In the genomic region with DNA sequence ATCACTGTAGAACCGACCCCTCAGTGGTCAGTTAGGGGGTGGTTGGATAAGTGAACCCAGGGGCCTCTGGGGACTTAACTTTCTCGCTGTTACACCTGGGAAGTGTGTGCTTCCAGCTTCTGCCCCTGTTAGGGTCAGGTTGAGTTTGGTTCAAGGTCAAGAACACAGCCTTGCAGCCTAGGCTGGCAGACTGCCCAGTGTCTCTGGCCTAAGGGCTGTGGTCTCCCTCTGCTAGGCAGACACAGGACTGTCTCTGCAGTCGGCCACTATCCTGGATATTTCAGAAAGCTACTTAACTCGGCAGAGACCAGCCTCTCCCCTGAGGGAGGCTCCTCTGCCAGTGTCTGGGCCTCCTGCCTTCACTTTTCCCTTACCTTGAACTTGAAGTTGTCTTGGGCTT, we compare ENCODE assay signal across 9 mouse cellular contexts. TPM values are rescaled to one million over a fixed set of nuclear protein-coding genes. Genes with fewer than 3 reads are reported as not detected.
DNase-seq lines count a peak whose midpoint lies in the region; ATAC-seq and TF ChIP-seq lines count a peak whose summit lies in the region.
"Had no signal": no experiment of that assay in that cellular context is flagged by ENCODE, and none has a peak within 500 bp of the region (broad histone marks: within the 10 kb centered on the region; RNA-seq: fewer than 3 reads in every experiment).

No protein-coding gene starts in this region.

- peak overlapping the region; percentile 96 for H3K4me3 ChIP-seq in heart, embryonic 11.5 days (ENCODE audit: low read depth, low read length)
- H3K4me3 ChIP-seq in ES-E14 (ENCODE audit: insufficient read depth in 1 of 2, low read depth in 1 of 2, low read length in 2 of 2, poor library complexity in 1 of 2, severe bottlenecking in 1 of 2), result peak overlapping the region; percentile 83 to 99
- peak overlapping the region; percentile 82 for H3K4me3 ChIP-seq in hindbrain, embryonic 12.5 days
- 0 out of 2 replicates have a peak overlapping the region, but pooled peaks have one; percentile 69 for H3K4me3 ChIP-seq in liver, postnatal 0 days (ENCODE audit: low read depth, low read length)
- no peak overlapping the region for H3K4me3 ChIP-seq in left cerebral cortex, adult 2 months

- no peak for ATAC-seq in heart, embryonic 11.5 days (replicated peaks; ENCODE audit: insufficient number of reproducible peaks, low FRiP score, low TSS enrichment)
- no peak for ATAC-seq in hindbrain, embryonic 12.5 days (ENCODE audit: low FRiP score)
- ATAC-seq in liver, postnatal 0 days, result no peak

- in situ Hi-C loops in ES-E14 (cut with MboI; ENCODE audit: low sequenced_read_pairs in 2 of 2, unreplicated experiment in 2 of 2), result no loop called here

- peaks cover 17% of the 10 kb centered on the region for H3K36me3 ChIP-seq in heart, embryonic 11.5 days (ENCODE audit: control insufficient read depth, insufficient read depth, low read length)
- peaks cover 56% of the 10 kb centered on the region for H3K36me3 ChIP-seq in ES-E14 (ENCODE audit: control insufficient read depth, insufficient read depth, low read length, poor library complexity, severe bottlenecking)
- peaks cover 39% of the 10 kb centered on the region for H3K36me3 ChIP-seq in hindbrain, embryonic 12.5 days
- peaks cover 34% of the 10 kb centered on the region for H3K36me3 ChIP-seq in liver, postnatal 0 days (replicated peaks; ENCODE audit: insufficient read depth, low read length)

- TF ChIP-seq CTCF in liver, postnatal 0 days (IDR thresholded peaks at IDR 0.05; ENCODE audit: low read depth), result no peak
- no peak for TF ChIP-seq CTCF in left cerebral cortex, adult 2 months (IDR thresholded peaks at IDR 0.05)

- peaks cover 40% of the 10 kb centered on the region for H3K4me1 ChIP-seq in heart, embryonic 11.5 days (ENCODE audit: control insufficient read depth, insufficient read depth, low read length)
- H3K4me1 ChIP-seq in ES-E14 (ENCODE audit: control insufficient read depth in 2 of 2, insufficient read depth in 2 of 2, low read length in 2 of 2, poor library complexity in 1 of 2), result peaks cover 0 to 28% of the 10 kb centered on the region in 2 experiments; a peak in 3 of 4 replicates
- peaks cover 48% of the 10 kb centered on the region for H3K4me1 ChIP-seq in hindbrain, embryonic 12.5 days
- H3K4me1 ChIP-seq in liver, postnatal 0 days (ENCODE audit: insufficient read depth), result peaks cover 34% of the 10 kb centered on the region

- peak overlapping the region; percentile 75 for H3K4me2 ChIP-seq in heart, embryonic 11.5 days
- peak overlapping the region; percentile 60 for H3K4me2 ChIP-seq in hindbrain, embryonic 12.5 days (replicated peaks)
- H3K4me2 ChIP-seq in liver, postnatal 0 days (ENCODE audit: low read depth, low read length), result peak overlapping the region; percentile 91

- 43% methylated on average over 4 of the region's 4 CpGs for WGBS in heart, embryonic 11.5 days (ENCODE audit: insufficient replicate concordance)
- WGBS in hindbrain, embryonic 12.5 days, result 31% methylated on average over 4 of the region's 4 CpGs
- WGBS in liver, postnatal 0 days (ENCODE audit: insufficient replicate concordance), result 49% methylated on average over 4 of the region's 4 CpGs

- H3K9me3 ChIP-seq in heart, embryonic 11.5 days (replicated peaks; ENCODE audit: control insufficient read depth, low read length), result no peaks in the 10 kb centered on the region
- H3K9me3 ChIP-seq in ES-E14 (ENCODE audit: control insufficient read depth, insufficient read depth, low read depth, low read length), result no peaks in the 10 kb centered on the region
- no peaks in the 10 kb centered on the region for H3K9me3 ChIP-seq in hindbrain, embryonic 12.5 days (replicated peaks)
- H3K9me3 ChIP-seq in liver, postnatal 0 days (ENCODE audit: low read length), result no peaks in the 10 kb centered on the region

- DNase-seq in heart, adult 18-20 months, result no peak
- DNase-seq in ES-E14 (ENCODE audit: low read depth, low spot score), result no peak
- no peak for DNase-seq in liver, postnatal 0 days
- DNase-seq in left cerebral cortex, adult 2 months (ENCODE audit: extremely low spot score in 1 of 2, low spot score in 2 of 2), result no peak
- no peak for DNase-seq in right cerebral cortex, postnatal 14 days
- no peak for DNase-seq in spleen, postnatal 10 days (ENCODE audit: low spot score in 2 of 2)

- 0 out of 2 replicates have a peak overlapping the region, but pooled peaks have one; percentile 22 for H3K27ac ChIP-seq in heart, embryonic 11.5 days (ENCODE audit: low read depth, low read length)
- peak overlapping the region; percentile 11; the same call in 1 of the 2 replicates for H3K27ac ChIP-seq in ES-E14 (ENCODE audit: insufficient read depth, low read depth, low read length, poor library complexity, severe bottlenecking)
- peak overlapping the region; percentile 98 for H3K27ac ChIP-seq in hindbrain, embryonic 12.5 days
- H3K27ac ChIP-seq in liver, postnatal 0 days (ENCODE audit: low read depth), result no peak overlapping the region; the same call in 1 of the 2 replicates
- no peak overlapping the region for H3K27ac ChIP-seq in left cerebral cortex, adult 2 months

- TF ChIP-seq EP300 in liver, postnatal 0 days (IDR thresholded peaks at IDR 0.05; ENCODE audit: low read depth), result no peak

- H3K27me3 ChIP-seq in heart, embryonic 11.5 days (ENCODE audit: control insufficient read depth, insufficient read depth, low read length), result peaks cover 7% of the 10 kb centered on the region
- peaks cover 16% of the 10 kb centered on the region for H3K27me3 ChIP-seq in hindbrain, embryonic 12.5 days
- H3K27me3 ChIP-seq in liver, postnatal 0 days (ENCODE audit: insufficient read depth, low read length), result no peaks in the 10 kb centered on the region

- peak overlapping the region; percentile 96 for H3K9ac ChIP-seq in heart, embryonic 11.5 days (ENCODE audit: low read depth, low read length)
- peak overlapping the region; percentile 13; the same call in 1 of the 2 replicates for H3K9ac ChIP-seq in ES-E14 (ENCODE audit: insufficient read depth, low read depth, low read length, poor library complexity, severe bottlenecking)
- H3K9ac ChIP-seq in hindbrain, embryonic 12.5 days, result peak overlapping the region; percentile 96
- H3K9ac ChIP-seq in liver, postnatal 0 days (replicated peaks), result peak overlapping the region; percentile 90

- intact Hi-C loops in left cerebral cortex, adult 2 months (cut with DNase I), result no loop called here

TF ChIP-seq in ES-E14, 5 proteins besides CTCF, POLR2A, EP300 and RAD21:
- no peak for TF ChIP-seq HCFC1 (IDR thresholded peaks at IDR 0.05; ENCODE audit: borderline replicate concordance, insufficient read depth, low read length)
- no peak for TF ChIP-seq MAFK (IDR thresholded peaks at IDR 0.05; ENCODE audit: insufficient read depth, low read depth, low read length)
- no peak for TF ChIP-seq CHD2 (IDR thresholded peaks at IDR 0.05; ENCODE audit: low read depth, low read length)
- TF ChIP-seq ZNF384 (IDR thresholded peaks at IDR 0.05; ENCODE audit: low read depth, low read length), result no peak
- TF ChIP-seq ZC3H11A (IDR thresholded peaks at IDR 0.05; ENCODE audit: borderline replicate concordance, low read depth, low read length), result no peak
TF ChIP-seq in ES-E14: peak in this region for 0.

RNA-seq across cellular contexts. Expression of a gene that starts 3.8 kb away (rescaled TPM):
- polyA plus RNA-seq in heart, embryonic 11.5 days (2014; fragmentation: Nextera tagmentation; extraction: Ambion mirVana), result 23.3 and 24.6 TPM in 2 replicates
- 10 to 100 TPM; 12.2 to 14.9 TPM for total RNA-seq in heart, adult 18-20 months (2021)
- 250 and 322 TPM in 2 replicates for total RNA-seq in ES-E14 (2012; rRNA removed)
- 94.4 and 97.8 TPM in 2 replicates for polyA plus RNA-seq in hindbrain, embryonic 12.5 days (2016; fragmentation: Nextera tagmentation; extraction: Ambion mirVana)
- 15.1 TPM in 2 replicates for polyA plus RNA-seq in liver, postnatal 0 days (2015; fragmentation: Nextera tagmentation; extraction: Ambion mirVana)
- total RNA-seq in left cerebral cortex, adult 2 months (2021), result 10 to 100 TPM; 87.4 to 91.7 TPM

RNA-seq across cellular contexts. Expression of a gene that starts 38.3 kb away (rescaled TPM):
- not detected in 2 replicates for polyA plus RNA-seq in heart, embryonic 11.5 days (2014; fragmentation: Nextera tagmentation; extraction: Ambion mirVana)
- not detected for total RNA-seq in heart, adult 18-20 months (2021)
- total RNA-seq in ES-E14 (2012; rRNA removed), result 0.09 and 0.21 TPM in 2 replicates
- 0.09 TPM in 1 of 2 replicates, not detected in the other for polyA plus RNA-seq in hindbrain, embryonic 12.5 days (2016; fragmentation: Nextera tagmentation; extraction: Ambion mirVana)
- not detected in 2 replicates for polyA plus RNA-seq in liver, postnatal 0 days (2015; fragmentation: Nextera tagmentation; extraction: Ambion mirVana)
- total RNA-seq in left cerebral cortex, adult 2 months (2021), result not detected
- total RNA-seq: liver, adult 2 months had no signal
- polyA plus RNA-seq: liver, adult 2 months had no signal

RNA-seq across cellular contexts. Expression of a gene that starts 38.4 kb away (rescaled TPM):
- polyA plus RNA-seq in heart, embryonic 11.5 days (2014; fragmentation: Nextera tagmentation; extraction: Ambion mirVana), result 9.7 and 12.9 TPM in 2 replicates
- total RNA-seq in heart, adult 18-20 months (2021), result 10 to 100 TPM; 68.5 to 72.7 TPM
- 14.8 and 20.0 TPM in 2 replicates for total RNA-seq in ES-E14 (2012; rRNA removed)
- 31.2 and 31.7 TPM in 2 replicates for polyA plus RNA-seq in hindbrain, embryonic 12.5 days (2016; fragmentation: Nextera tagmentation; extraction: Ambion mirVana)
- 6.3 and 7.6 TPM in 2 replicates for polyA plus RNA-seq in liver, postnatal 0 days (2015; fragmentation: Nextera tagmentation; extraction: Ambion mirVana)
- 10 to 100 TPM; 63.2 to 71.5 TPM for total RNA-seq in left cerebral cortex, adult 2 months (2021)

Comparison
In these comparisons a context has a peak if more than half of its experiments do, and no peak if none do; other contexts are left out.
1. H3K27ac ChIP-seq: peak in heart, embryonic 11.5 days (single experiment), ES-E14 (single experiment) and hindbrain, embryonic 12.5 days (single experiment); none in liver, postnatal 0 days (single experiment) and left cerebral cortex, adult 2 months (single experiment).
2. H3K9ac ChIP-seq: peak in every context shown above with its lines; median percentile 96 in heart, embryonic 11.5 days; 96 in hindbrain, embryonic 12.5 days; 90 in liver, postnatal 0 days; 13 in ES-E14.
3. RNA of a gene that starts 3.8 kb away (total RNA-seq): 250 to 322 TPM in ES-E14 and 87.4 to 91.7 TPM in left cerebral cortex, adult 2 months; 12.2 to 14.9 TPM in heart, adult 18-20 months; every median in the first group is over 4 times any median in the second.
4. Peak in every context shown above with its lines, with median percentiles within 50 percentile points of each other: H3K4me2 ChIP-seq.